Mouse (Mus musculus) embryonic facial prominence, embryonic 11.5 days (tissue): ENCODE measurements around the gene E2f2. TPM values are rescaled to one million over a fixed set of nuclear protein-coding genes. Genes with fewer than 3 reads are reported as not detected.

Experiments
- ATAC-seq: fragments of 200-750 bp; cut with Nextera tagmentation; replicated peaks from 2 replicates; pipeline ENCODE4 v1.8.0; 2017; ENCODE audit warnings: low read depth; ENCODE audit not compliant: insufficient number of reproducible peaks, low FRiP score, low TSS enrichment
- DNase-seq: peaks from one replicate; pipeline ENCODE4 v3.0.0-alpha.2; 2015; ENCODE audit warnings: low spot score
- H3K27ac ChIP-seq: fragments of 300-500 bp; sonication (generic); replicated peaks from 2 replicates; pipeline ENCODE4 v1.5.1; 2014; ENCODE audit warnings: mild to moderate bottlenecking, low read depth, low read length, control low read depth
- H3K27me3 ChIP-seq: fragments of 300-500 bp; sonication (generic); 2 replicates; pipeline ENCODE4 v1.6.1; 2014; ENCODE audit warnings: mild to moderate bottlenecking, low read length, moderate library complexity, mixed read lengths; ENCODE audit not compliant: control insufficient read depth, insufficient read depth
- H3K36me3 ChIP-seq: fragments of 300-500 bp; sonication (generic); replicated peaks from 2 replicates; pipeline ENCODE4 v1.6.1; 2014; ENCODE audit warnings: low read depth, mild to moderate bottlenecking, low read length, moderate library complexity, mixed read lengths; ENCODE audit not compliant: control insufficient read depth, insufficient read depth
- H3K4me1 ChIP-seq: fragments of 300-500 bp; sonication (generic); 2 replicates; pipeline ENCODE4 v1.6.1; 2014; ENCODE audit warnings: low read length, mixed read lengths; ENCODE audit not compliant: control insufficient read depth, insufficient read depth
- H3K4me2 ChIP-seq: fragments of 300-500 bp; sonication (generic); 2 replicates; pipeline ENCODE4 v1.6.1; 2014; ENCODE audit warnings: low read depth, mild to moderate bottlenecking, control low read depth, low read length, moderate library complexity
- H3K4me3 ChIP-seq: fragments of 300-500 bp; sonication (generic); 2 replicates; pipeline ENCODE4 v1.5.1; 2014; ENCODE audit warnings: low read depth, low read length, control low read depth
- H3K9ac ChIP-seq: fragments of 300-500 bp; sonication (generic); replicated peaks from 2 replicates; pipeline ENCODE4 v1.6.1; 2014; ENCODE audit warnings: mild to moderate bottlenecking, control low read depth, low read length
- H3K9me3 ChIP-seq: fragments of 300-500 bp; sonication (generic); replicated peaks from 2 replicates; pipeline ENCODE4 v1.6.1; 2016; ENCODE audit warnings: mild to moderate bottlenecking, low read length, inconsistent platforms, mixed read lengths; ENCODE audit not compliant: control insufficient read depth
- WGBS: fragments of 180-500 bp; shearing (Covaris S2); extraction: QIAGEN DNeasy Blood & Tissue Kit; methylation state at CpG from one replicate; pipeline ENCODE4 v1.1.7; 2014; 5-methylcytosine and 5-hydroxymethylcytosine counted together
- polyA plus RNA-seq: library from polyadenylated mRNA; unstranded; fragments of >200 nt; fragmentation: Nextera tagmentation; extraction: Ambion mirVana; gene quantifications from 2 replicates; pipeline ENCODE4 v1.2.1, GENCODE M21; 2014

The E2f2 gene
- polyA plus RNA-seq, 1 experiment from 2014 or later, result 6.1 TPM

GRCm38 (mm10) chr4:136180408-136181330, 8.5 kb downstream of the E2f2 start:
- peak; percentile 60 for DNase-seq
- no peaks in the 10 kb centered on the region for H3K36me3 ChIP-seq
- H3K4me3 ChIP-seq, result peak overlapping the region; percentile 25
- H3K9me3 ChIP-seq, result no peaks in the 10 kb centered on the region
- WGBS, result 15% methylated on average over 23 of the region's 23 CpGs
- H3K27ac ChIP-seq, result no peak overlapping the region
- ATAC-seq, result peak; percentile 70; the same call in 1 of the 2 replicates
- peak overlapping the region; percentile 43 for H3K9ac ChIP-seq
- H3K27me3 ChIP-seq, result no peaks in the 10 kb centered on the region
- peaks cover 3% of the 10 kb centered on the region; the same call in 1 of the 2 replicates for H3K4me1 ChIP-seq
- peak overlapping the region; percentile 51 for H3K4me2 ChIP-seq

GRCm38 (mm10) chr4:136181367-136181766, 9.2 kb downstream of the E2f2 start:
- WGBS, result 30% methylated on average over 12 of the region's 12 CpGs
- Histone ChIP-seq H3K27me3 (no peaks in the 10 kb centered on the region), H3K27ac (no peak overlapping the region), H3K4me2 (no peak overlapping the region), H3K36me3 (no peaks in the 10 kb centered on the region), H3K9ac (no peak overlapping the region), H3K4me1 (no peaks in the 10 kb centered on the region; the same call in 1 of the 2 replicates), H3K4me3 (no peak overlapping the region), H3K9me3 (no peaks in the 10 kb centered on the region)
- DNase-seq (peak; percentile 41), ATAC-seq (no peak)

DNA sequence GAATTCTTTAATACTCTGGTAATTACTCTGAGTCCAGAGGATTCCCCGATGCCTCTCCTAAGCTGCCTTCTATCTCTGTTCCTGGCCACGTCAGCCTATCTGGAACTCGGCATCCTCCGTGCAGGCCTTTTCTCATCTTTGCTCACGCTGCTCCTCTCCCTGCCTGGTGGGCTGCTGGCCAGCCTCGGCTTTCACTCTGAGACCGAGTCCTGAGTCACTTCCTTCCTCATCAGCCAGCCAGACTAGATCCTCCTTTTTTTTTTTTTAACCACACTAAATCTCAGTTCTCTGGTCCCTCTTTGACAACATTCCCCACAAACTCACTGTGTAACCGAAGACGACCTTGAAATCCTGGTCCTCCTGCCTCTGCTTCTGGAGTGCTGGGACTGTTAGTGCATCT, 13.2 kb downstream of the E2f2 start:
- Histone ChIP-seq H3K9me3 (no peaks in the 10 kb centered on the region), H3K27ac (no peak overlapping the region), H3K9ac (no peak overlapping the region), H3K27me3 (no peaks in the 10 kb centered on the region), H3K36me3 (no peaks in the 10 kb centered on the region; the same call in 1 of the 2 replicates), H3K4me1 (no peaks in the 10 kb centered on the region; the same call in 1 of the 2 replicates), H3K4me3 (no peak overlapping the region), H3K4me2 (no peak overlapping the region)
- ATAC-seq, result no peak
- no peak for DNase-seq
- WGBS, result 78% methylated on average over 9 of the region's 9 CpGs

GRCm38 (mm10) chr4:136186315-136186714, 14.1 kb downstream of the E2f2 start:
- Histone ChIP-seq H3K36me3 (no peaks in the 10 kb centered on the region; the same call in 1 of the 2 replicates), H3K4me2 (no peak overlapping the region), H3K27me3 (no peaks in the 10 kb centered on the region), H3K4me3 (no peak overlapping the region), H3K9me3 (no peaks in the 10 kb centered on the region), H3K27ac (no peak overlapping the region), H3K9ac (no peak overlapping the region), H3K4me1 (no peaks in the 10 kb centered on the region)
- DNase-seq (no peak), ATAC-seq (no peak)
- 81% methylated on average over 8 of the region's 8 CpGs for WGBS

DNA sequence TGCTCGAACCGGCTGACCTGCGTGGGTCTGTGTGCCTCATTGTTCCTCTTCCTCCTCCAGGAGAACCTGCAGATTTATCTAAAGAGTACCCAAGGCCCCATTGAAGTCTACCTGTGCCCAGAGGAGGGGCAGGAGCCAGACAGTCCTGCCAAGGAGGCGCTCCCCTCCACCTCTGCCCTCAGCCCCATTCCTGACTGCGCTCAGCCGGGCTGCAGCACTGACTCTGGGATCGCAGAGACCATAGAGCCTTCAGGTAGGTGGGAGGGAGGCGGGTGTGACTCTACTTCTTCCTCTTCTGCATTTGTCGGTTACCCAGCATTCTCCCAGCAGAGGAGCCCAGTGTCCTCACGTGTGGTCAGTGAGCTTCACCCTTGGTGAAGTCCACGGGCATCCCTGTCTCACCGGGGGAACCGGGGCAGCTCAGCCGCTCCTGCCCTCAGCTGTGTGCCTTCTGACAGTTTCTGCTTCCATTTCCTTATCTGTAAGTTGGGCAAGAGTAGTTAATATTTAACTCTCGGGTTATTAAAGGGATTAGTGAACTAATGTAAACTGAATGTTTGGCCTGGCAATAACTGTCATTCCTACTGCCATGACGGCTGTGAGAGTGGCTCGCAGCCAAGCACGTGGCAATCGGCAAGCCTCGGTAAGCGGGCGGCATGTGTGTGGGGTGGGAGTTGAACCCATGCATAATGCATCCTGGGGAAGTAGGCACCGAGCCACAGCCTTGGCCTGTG, 14.7 kb downstream of the E2f2 start:
- no peaks in the 10 kb centered on the region for H3K4me1 ChIP-seq
- H3K9ac ChIP-seq, result no peak overlapping the region
- no peaks in the 10 kb centered on the region for H3K27me3 ChIP-seq
- no peak for ATAC-seq
- no peak overlapping the region for H3K4me3 ChIP-seq
- H3K4me2 ChIP-seq, result no peak overlapping the region
- WGBS, result 88% methylated on average over 23 of the region's 23 CpGs
- no peak for DNase-seq
- H3K9me3 ChIP-seq, result no peaks in the 10 kb centered on the region
- no peaks in the 10 kb centered on the region; the same call in 1 of the 2 replicates for H3K36me3 ChIP-seq
- H3K27ac ChIP-seq, result no peak overlapping the region

DNA sequence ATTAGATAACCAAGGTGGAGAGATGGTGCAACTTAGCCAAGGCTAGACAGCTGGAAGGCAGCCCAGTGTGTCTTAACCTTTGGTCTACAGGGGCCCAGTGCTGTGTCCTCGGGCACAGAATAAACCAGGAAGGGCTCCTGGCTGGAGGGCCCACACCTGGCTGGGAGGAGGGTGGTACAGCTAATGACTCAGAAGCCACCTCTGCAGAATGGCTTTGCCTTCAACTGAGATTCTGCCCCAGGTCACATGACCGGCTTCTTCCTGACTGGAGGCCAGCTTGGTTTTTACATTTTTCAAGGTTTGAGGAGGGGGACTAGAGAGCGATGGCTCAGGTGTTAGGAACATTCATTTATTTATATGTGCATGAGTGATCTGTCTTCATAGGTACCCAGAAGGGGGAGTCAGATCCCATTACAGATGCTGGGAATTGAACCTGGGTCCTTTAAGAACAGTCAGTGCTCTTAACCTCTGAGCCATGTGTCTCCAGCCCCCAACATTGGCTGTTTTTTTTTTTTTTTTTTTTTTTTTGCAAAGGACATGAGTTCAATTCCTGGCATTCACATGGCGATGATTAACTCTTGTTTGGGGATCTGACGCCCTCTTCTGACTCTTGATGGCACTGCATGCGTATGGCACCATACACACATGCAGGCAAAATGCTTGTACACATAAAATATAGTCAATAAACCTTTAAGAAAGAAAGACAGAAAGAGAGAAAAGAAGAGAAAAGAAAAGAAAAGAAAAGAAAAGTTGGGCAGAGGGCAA, 17.0 kb downstream of the E2f2 start:
- H3K27me3 ChIP-seq, result no peaks in the 10 kb centered on the region
- H3K4me1 ChIP-seq, result no peaks in the 10 kb centered on the region
- H3K9me3 ChIP-seq, result no peaks in the 10 kb centered on the region
- WGBS, result 83% methylated on average over 6 of the region's 6 CpGs
- H3K4me2 ChIP-seq, result no peak overlapping the region
- DNase-seq (no peak), ATAC-seq (no peak)
- H3K4me3 ChIP-seq, result no peak overlapping the region
- no peak overlapping the region for H3K9ac ChIP-seq
- H3K36me3 ChIP-seq, result no peaks in the 10 kb centered on the region; the same call in 1 of the 2 replicates
- H3K27ac ChIP-seq, result no peak overlapping the region

DNA sequence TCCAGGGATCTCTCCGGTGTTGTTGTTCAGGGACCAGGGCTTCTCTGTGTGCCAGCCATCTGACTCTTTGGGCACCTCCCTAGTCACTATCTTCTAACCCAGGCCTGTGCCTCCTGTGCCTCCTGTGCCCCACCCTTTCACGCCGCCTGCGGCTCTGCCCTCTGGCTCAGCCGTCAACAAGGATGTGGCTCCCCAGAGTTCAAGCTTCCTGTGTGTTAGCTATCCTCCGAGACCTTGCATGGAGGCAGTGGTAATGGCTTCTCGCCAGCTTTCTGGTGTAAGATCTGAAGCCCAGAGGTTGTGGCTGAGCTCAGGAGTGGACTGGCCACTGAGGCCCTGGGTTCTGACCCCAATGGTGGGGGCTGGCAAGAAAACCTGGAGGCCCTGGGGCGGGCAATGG, 17.7 kb downstream of the E2f2 start:
- Histone ChIP-seq H3K9me3 (no peaks in the 10 kb centered on the region), H3K4me3 (no peak overlapping the region), H3K27ac (no peak overlapping the region), H3K36me3 (no peaks in the 10 kb centered on the region; the same call in 1 of the 2 replicates), H3K4me1 (no peaks in the 10 kb centered on the region), H3K4me2 (no peak overlapping the region), H3K27me3 (no peaks in the 10 kb centered on the region), H3K9ac (no peak overlapping the region)
- WGBS, result 92% methylated on average over 8 of the region's 8 CpGs
- DNase-seq (no peak), ATAC-seq (no peak)
